Mouse (Mus musculus) T-cell, adult 2 months (primary cell): Measurements from ENCODE around the gene Gm26727.
"Not testable (repeated sequence)": the region's sequence is repeated elsewhere in the genome, so short reads cannot be mapped to it uniquely, and the experiment has no call there.

Source experiments
- DNase-seq: peaks from one replicate; pipeline ENCODE4 v3.0.0; 2022; ENCODE audit warnings: low spot score

Gm26727 gene

GRCm38 (mm10) chr2:67433081-67433480, at the start of gene Gm26727:
Gm26727 (minus strand) TSS chr2:67433181.
- DNase-seq = no peak

- DNase-seq = no peak
These were observed 48.1 kb upstream of the Gm26727 start for GRCm38 (mm10) chr2:67481051-67481450.

- no peak for DNase-seq
These were observed 44.8 kb upstream of the Gm26727 start for GRCm38 (mm10) chr2:67477753-67478152.

- not testable (repeated sequence) for DNase-seq
These were observed 37.0 kb upstream of the Gm26727 start for GRCm38 (mm10) chr2:67470030-67470429.

- DNase-seq = no peak
These were observed 34.1 kb upstream of the Gm26727 start for GRCm38 (mm10) chr2:67467036-67467435.

GRCm38 (mm10) chr2:67460857-67461256, 27.9 kb upstream of the Gm26727 start:
- DNase-seq = no peak

- DNase-seq = no peak
These were observed 14.2 kb upstream of the Gm26727 start for GRCm38 (mm10) chr2:67447206-67447605.

- no peak for DNase-seq
These were observed 13.8 kb upstream of the Gm26727 start for GRCm38 (mm10) chr2:67446772-67447171.

- no peak for DNase-seq
These were observed 12.8 kb upstream of the Gm26727 start, which contains the start of gene Xirp2 for GRCm38 (mm10) chr2:67445780-67446179. Xirp2 (plus strand) TSS chr2:67446002.

- no peak for DNase-seq
These were observed 5.3 kb upstream of the Gm26727 start for GRCm38 (mm10) chr2:67438309-67438708.

GRCm38 (mm10) chr2:67422799-67423198, 10.2 kb downstream of the Gm26727 start:
- no peak for DNase-seq

- no peak for DNase-seq
These were observed 12.1 kb downstream of the Gm26727 start for GRCm38 (mm10) chr2:67420853-67421252.

GRCm38 (mm10) chr2:67413425-67413824, 19.6 kb downstream of the Gm26727 start, which contains the start of gene Gm21830:
Gm21830 (plus strand) TSS chr2:67413725.
- not testable (repeated sequence) for DNase-seq
